Mouse (Mus musculus): ENCODE measurements around the gene Cyp4a12b. TPM values are rescaled to one million over a fixed set of nuclear protein-coding genes. Genes with fewer than 3 reads are reported as not detected.
"Not testable (repeated sequence)": the region's sequence is repeated elsewhere in the genome, so short reads cannot be mapped to it uniquely, and the experiment has no call there.

Cyp4a12b gene
- total RNA-seq, 1 experiment, result not detected

GRCm38 (mm10) chr4:115452304-115452703, 40.9 kb downstream of the Cyp4a12b start, which contains the start of gene Cyp4a30b:
Gene Cyp4a30b (plus strand): TSS chr4:115452604.
- H3K36me3 ChIP-seq (ENCODE audit: control insufficient read depth, insufficient read depth, low read length, poor library complexity, severe bottlenecking), result no peaks in the 10 kb centered on the region
- TF ChIP-seq CHD2 (IDR thresholded peaks at IDR 0.05; ENCODE audit: low read depth, low read length), result no peak
- TF ChIP-seq ZC3H11A (IDR thresholded peaks at IDR 0.05; ENCODE audit: borderline replicate concordance, low read depth, low read length), result no peak
- no peak for TF ChIP-seq MAFK (IDR thresholded peaks at IDR 0.05; ENCODE audit: insufficient read depth, low read depth, low read length)
- no peak for TF ChIP-seq ZNF384 (IDR thresholded peaks at IDR 0.05; ENCODE audit: low read depth, low read length)
- no peak for TF ChIP-seq HCFC1 (IDR thresholded peaks at IDR 0.05; ENCODE audit: borderline replicate concordance, insufficient read depth, low read length)
- no peak within 1 kb of the TSS for H3K9ac ChIP-seq (ENCODE audit: insufficient read depth, low read depth, low read length, poor library complexity, severe bottlenecking)
- in situ Hi-C loops (cut with MboI; ENCODE audit: low sequenced_read_pairs in 2 of 2, unreplicated experiment in 2 of 2), result loop anchor here in 1 of 2 experiments (25.0 kb wide), 1 partner anchor 260 kb away; no protein-coding TSS in a partner anchor
- no peak for DNase-seq (ENCODE audit: low read depth, low spot score)
- H3K4me3 ChIP-seq (ENCODE audit: insufficient read depth in 1 of 2, low read depth in 1 of 2, low read length in 2 of 2, poor library complexity in 1 of 2, severe bottlenecking in 1 of 2), result no peak within 1 kb of the TSS
- H3K4me1 ChIP-seq (ENCODE audit: control insufficient read depth in 2 of 2, insufficient read depth in 2 of 2, low read length in 2 of 2, poor library complexity in 1 of 2), result no peaks in the 10 kb centered on the region
- no peaks in the 10 kb centered on the region for H3K9me3 ChIP-seq (ENCODE audit: control insufficient read depth, insufficient read depth, low read depth, low read length)
- H3K27ac ChIP-seq (ENCODE audit: insufficient read depth, low read depth, low read length, poor library complexity, severe bottlenecking), result no peak within 1 kb of the TSS

DNA sequence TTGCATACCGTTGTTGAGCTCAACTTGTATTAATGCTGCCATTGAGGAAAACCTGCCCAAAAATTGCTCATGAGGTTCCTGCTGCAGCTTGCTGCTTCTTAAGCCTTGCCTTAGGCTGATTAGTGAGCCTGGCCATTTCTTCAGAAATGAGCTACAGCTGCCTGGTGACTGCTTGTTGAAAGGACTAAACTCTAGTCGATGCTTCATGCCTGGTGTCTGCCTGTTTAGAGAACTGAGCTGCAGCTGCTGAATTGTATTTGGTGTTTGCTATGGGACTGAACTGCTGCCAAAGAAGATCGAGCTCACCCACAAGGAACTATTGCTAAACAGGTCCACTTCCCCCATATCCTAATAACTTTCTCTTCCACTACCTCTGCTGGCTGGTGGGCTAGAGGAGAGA, 62.2 kb downstream of the Cyp4a12b start:
- not testable (repeated sequence) for H3K9ac ChIP-seq (ENCODE audit: insufficient read depth, low read depth, low read length, poor library complexity, severe bottlenecking); H3K9me3 ChIP-seq (ENCODE audit: control insufficient read depth, insufficient read depth, low read depth, low read length); H3K27ac ChIP-seq (ENCODE audit: insufficient read depth, low read depth, low read length, poor library complexity, severe bottlenecking); H3K4me3 ChIP-seq (ENCODE audit: insufficient read depth in 1 of 2, low read depth in 1 of 2, low read length in 2 of 2, poor library complexity in 1 of 2, severe bottlenecking in 1 of 2); H3K36me3 ChIP-seq (ENCODE audit: control insufficient read depth, insufficient read depth, low read length, poor library complexity, severe bottlenecking); DNase-seq (ENCODE audit: low read depth, low spot score); H3K4me1 ChIP-seq (ENCODE audit: control insufficient read depth in 2 of 2, insufficient read depth in 2 of 2, low read length in 2 of 2, poor library complexity in 1 of 2)
- in situ Hi-C loops (cut with MboI; ENCODE audit: low sequenced_read_pairs in 2 of 2, unreplicated experiment in 2 of 2), result loop anchor here in 1 of 2 experiments (25.0 kb wide), 1 partner anchor 239 kb away; no protein-coding TSS in a partner anchor

- H3K9ac ChIP-seq (ENCODE audit: insufficient read depth, low read depth, low read length, poor library complexity, severe bottlenecking); H3K4me3 ChIP-seq (ENCODE audit: insufficient read depth in 1 of 2, low read depth in 1 of 2, low read length in 2 of 2, poor library complexity in 1 of 2, severe bottlenecking in 1 of 2); in situ Hi-C loops (cut with MboI; ENCODE audit: low sequenced_read_pairs in 2 of 2, unreplicated experiment in 2 of 2); H3K36me3 ChIP-seq (ENCODE audit: control insufficient read depth, insufficient read depth, low read length, poor library complexity, severe bottlenecking); H3K4me1 ChIP-seq (ENCODE audit: control insufficient read depth in 2 of 2, insufficient read depth in 2 of 2, low read length in 2 of 2, poor library complexity in 1 of 2); H3K9me3 ChIP-seq (ENCODE audit: control insufficient read depth, insufficient read depth, low read depth, low read length); DNase-seq (ENCODE audit: low read depth, low spot score); H3K27ac ChIP-seq (ENCODE audit: insufficient read depth, low read depth, low read length, poor library complexity, severe bottlenecking): not testable (repeated sequence)
- 0 out of 2 replicates have a peak, but pooled peaks have one; percentile 17 for TF ChIP-seq ZC3H11A (IDR thresholded peaks at IDR 0.05; ENCODE audit: borderline replicate concordance, low read depth, low read length)
Measured at GRCm38 (mm10) chr4:115476051-115476450, 64.6 kb downstream of the Cyp4a12b start.

DNA sequence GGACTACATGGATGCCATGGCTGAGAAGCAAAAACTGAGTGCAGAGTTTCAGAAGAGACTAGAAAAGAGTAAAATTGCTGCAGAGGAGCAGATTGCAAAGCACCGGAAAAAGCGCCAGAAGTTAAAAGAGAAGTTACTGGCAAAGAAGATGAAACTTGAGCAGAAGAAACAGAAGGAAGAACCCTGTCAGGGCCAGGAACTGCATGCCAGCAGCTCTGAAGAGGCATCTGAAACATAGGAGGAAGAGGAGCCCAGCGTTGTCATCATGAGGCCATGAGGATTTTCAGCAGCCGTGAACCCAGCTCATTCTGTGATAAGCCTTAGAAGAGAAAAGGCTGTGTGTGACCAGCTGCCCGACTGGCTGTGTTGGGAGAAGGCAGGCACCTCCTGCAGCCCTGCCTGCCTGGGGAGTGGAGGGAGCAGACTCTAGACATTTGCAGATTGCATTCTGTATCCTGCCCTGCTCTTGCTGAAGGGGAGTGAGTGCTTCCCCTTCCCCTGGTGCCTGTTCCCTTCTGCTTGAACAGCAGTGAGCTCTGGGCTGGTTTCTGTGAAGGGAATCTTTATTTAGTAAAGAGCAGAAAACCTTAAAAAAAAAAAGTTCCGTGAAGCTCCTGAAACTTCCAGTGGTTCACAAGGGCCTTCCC, 69.7 kb downstream of the Cyp4a12b start:
- no peaks in the 10 kb centered on the region for H3K4me1 ChIP-seq (ENCODE audit: control insufficient read depth in 2 of 2, insufficient read depth in 2 of 2, low read length in 2 of 2, poor library complexity in 1 of 2)
- no peaks in the 10 kb centered on the region for H3K9me3 ChIP-seq (ENCODE audit: control insufficient read depth, insufficient read depth, low read depth, low read length)
- no peaks in the 10 kb centered on the region for H3K36me3 ChIP-seq (ENCODE audit: control insufficient read depth, insufficient read depth, low read length, poor library complexity, severe bottlenecking)
- H3K27ac ChIP-seq (ENCODE audit: insufficient read depth, low read depth, low read length, poor library complexity, severe bottlenecking), result no peak overlapping the region
- in situ Hi-C loops (cut with MboI; ENCODE audit: low sequenced_read_pairs in 2 of 2, unreplicated experiment in 2 of 2), result loop anchor here in 1 of 2 experiments (10.0 kb wide), 1 partner anchor 224 kb away; no protein-coding TSS in a partner anchor
- TF ChIP-seq MAFK (IDR thresholded peaks at IDR 0.05; ENCODE audit: insufficient read depth, low read depth, low read length), result no peak
- no peak for TF ChIP-seq CHD2 (IDR thresholded peaks at IDR 0.05; ENCODE audit: low read depth, low read length)
- TF ChIP-seq HCFC1 (IDR thresholded peaks at IDR 0.05; ENCODE audit: borderline replicate concordance, insufficient read depth, low read length), result no peak
- H3K4me3 ChIP-seq (ENCODE audit: insufficient read depth in 1 of 2, low read depth in 1 of 2, low read length in 2 of 2, poor library complexity in 1 of 2, severe bottlenecking in 1 of 2), result no peak overlapping the region
- no peak overlapping the region for H3K9ac ChIP-seq (ENCODE audit: insufficient read depth, low read depth, low read length, poor library complexity, severe bottlenecking)
- DNase-seq (ENCODE audit: low read depth, low spot score), result no peak

Other genes with a start within 250 kb of the Cyp4a12b start
- gene Cyp4a29, start 169.5 kb upstream of the Cyp4a12b start, total RNA-seq (2012; rRNA removed), result not detected in 2 replicates
- gene Cyp4a12a, start 112.6 kb upstream of the Cyp4a12b start, total RNA-seq (2012; rRNA removed), result 0.09 TPM in 1 of 2 replicates, not detected in the other
- gene Cyp4a30b, start 41.0 kb downstream of the Cyp4a12b start, total RNA-seq (2012; rRNA removed), result not detected in 2 replicates
- gene Cyp4a14, start 84.5 kb downstream of the Cyp4a12b start, total RNA-seq (2012; rRNA removed), result not detected in 2 replicates
- gene Cyp4a10, start 106.6 kb downstream of the Cyp4a12b start, total RNA-seq (2012; rRNA removed), result 0.18 TPM in 1 of 2 replicates, not detected in the other
- gene Cyp4a31, start 152.0 kb downstream of the Cyp4a12b start, total RNA-seq (2012; rRNA removed), result not detected in 2 replicates
- not detected in 2 replicates for gene Cyp4a32, start 189.3 kb downstream of the Cyp4a12b start, total RNA-seq (2012; rRNA removed)
- not detected in 2 replicates for gene Cyp4b1, start 236.1 kb downstream of the Cyp4a12b start, total RNA-seq (2012; rRNA removed)